Mouse (Mus musculus) liver, embryonic 14.5 days (tissue): ENCODE results near the gene Wrap53.

Experiments
- CTCF ChIP-seq: IDR thresholded peaks from 2 replicates; pipeline ENCODE4 v1.5.1; 2016; ENCODE audit warnings: antibody characterized with exemption, low read depth, control low read depth
- EP300 ChIP-seq: IDR thresholded peaks from 2 replicates; pipeline ENCODE4 v1.6.1; 2016; ENCODE audit warnings: antibody characterized with exemption, low read depth

DNA sequence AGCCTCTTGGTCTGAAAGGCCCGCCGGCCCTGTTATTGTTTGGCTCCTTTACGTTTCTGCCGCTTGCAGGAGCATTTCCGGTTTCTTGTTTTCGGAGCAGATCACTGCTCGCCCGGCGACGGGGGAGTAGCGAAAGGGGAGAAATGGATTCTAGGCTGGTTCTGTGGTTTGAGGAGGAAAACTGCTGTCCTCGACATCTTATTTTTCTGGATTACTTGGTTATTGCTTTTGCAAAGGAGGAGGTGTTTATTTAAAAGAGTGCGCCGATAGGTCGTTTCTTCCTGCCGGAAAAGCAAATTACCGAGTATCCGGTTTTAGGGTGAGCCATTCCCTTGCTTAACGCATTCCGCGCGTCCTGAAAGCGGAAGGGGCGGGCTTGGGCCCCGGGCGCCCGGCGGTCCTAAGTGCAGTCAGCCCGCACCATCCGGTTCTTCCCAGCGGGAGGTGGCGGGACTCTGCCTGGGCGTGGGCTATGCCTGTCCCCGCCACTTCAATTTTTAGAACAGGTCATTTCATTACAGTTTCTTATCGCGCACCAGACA, 1.2 kb upstream of the Wrap53 start:
- peak; percentile 52; the same call in 1 of the 2 replicates for TF ChIP-seq EP300
- TF ChIP-seq CTCF: 0 out of 2 replicates have a peak, but pooled peaks have one; percentile 12
